Mouse (Mus musculus): Measurements from ENCODE around the gene Prpf19. TPM values are rescaled to one million over a fixed set of nuclear protein-coding genes. Genes with fewer than 3 reads are reported as not detected.

The Prpf19 gene
- polyA plus RNA-seq (2012; ENCODE audit: low replicate concordance): 37.0 and 46.0 TPM in 2 replicates

GRCm38 (mm10) chr19:10895016-10895528, at the start of gene Prpf19:
Gene Prpf19, plus strand, starts transcription at chr19:10895231.

GRCm38 (mm10) chr19:10869886-10870527, 25.0 kb upstream of the Prpf19 start, which contains the start of gene Tmem132a:
Gene Tmem132a, minus strand, starts transcription at chr19:10869940.

GRCm38 (mm10) chr19:10881426-10882154, 13.4 kb upstream of the Prpf19 start, which contains the start of gene Tmem109:
Gene Tmem109, minus strand, starts transcription at chr19:10882001.

GRCm38 (mm10) chr19:10920532-10920931, 25.5 kb downstream of the Prpf19 start, which contains the start of gene Zp1:
Gene Zp1, minus strand, starts transcription at chr19:10920632.

GRCm38 (mm10) chr19:10937110-10937563, 42.1 kb downstream of the Prpf19 start, which contains the start of gene Ptgdr2:
Gene Ptgdr2, plus strand, starts transcription at chr19:10937160.

GRCm38 (mm10) chr19:10949112-10949511, 54.1 kb downstream of the Prpf19 start, which contains the start of gene Ccdc86:
Gene Ccdc86, minus strand, starts transcription at chr19:10949266.

Other genes with a start within 250 kb of the Prpf19 start
- not detected in 2 replicates for gene Pga5, start 217.2 kb upstream of the Prpf19 start, polyA plus RNA-seq (2012; ENCODE audit: low replicate concordance)
- gene Vps37c, start 206.5 kb upstream of the Prpf19 start, polyA plus RNA-seq (2012; ENCODE audit: low replicate concordance): 48.2 and 86.5 TPM in 2 replicates
- 65.3 and 138 TPM in 2 replicates for gene Cd5, start 156.2 kb upstream of the Prpf19 start, polyA plus RNA-seq (2012; ENCODE audit: low replicate concordance)
- 32.4 and 49.5 TPM in 2 replicates for gene Cd6, start 65.2 kb upstream of the Prpf19 start, polyA plus RNA-seq (2012; ENCODE audit: low replicate concordance)
- 35.4 and 37.5 TPM in 2 replicates for gene Slc15a3, start 55.5 kb upstream of the Prpf19 start, polyA plus RNA-seq (2012; ENCODE audit: low replicate concordance)
- gene Tmem132a, start 25.3 kb upstream of the Prpf19 start, polyA plus RNA-seq (2012; ENCODE audit: low replicate concordance): 1.1 and 3.4 TPM in 2 replicates
- 38.3 and 43.0 TPM in 2 replicates for gene Tmem109, start 13.2 kb upstream of the Prpf19 start, polyA plus RNA-seq (2012; ENCODE audit: low replicate concordance)
- gene Zp1, start 25.4 kb downstream of the Prpf19 start, polyA plus RNA-seq (2012; ENCODE audit: low replicate concordance): not detected in 2 replicates
- gene Ptgdr2, start 41.9 kb downstream of the Prpf19 start, polyA plus RNA-seq (2012; ENCODE audit: low replicate concordance): 0.04 and 0.27 TPM in 2 replicates
- gene Ccdc86, start 54.0 kb downstream of the Prpf19 start, polyA plus RNA-seq (2012; ENCODE audit: low replicate concordance): 15.1 and 30.6 TPM in 2 replicates
- gene Ms4a10, start 79.4 kb downstream of the Prpf19 start, polyA plus RNA-seq (2012; ENCODE audit: low replicate concordance): not detected in 2 replicates
- 0.35 TPM in 1 of 2 replicates, not detected in the other for gene Ms4a15, start 98.0 kb downstream of the Prpf19 start, polyA plus RNA-seq (2012; ENCODE audit: low replicate concordance)
- gene Ms4a18, start 122.8 kb downstream of the Prpf19 start, polyA plus RNA-seq (2012; ENCODE audit: low replicate concordance): not detected in 2 replicates
- gene Ms4a8a, start 185.9 kb downstream of the Prpf19 start, polyA plus RNA-seq (2012; ENCODE audit: low replicate concordance): 0.25 and 0.67 TPM in 2 replicates
- not detected in 2 replicates for gene 1700017D01Rik, start 235.6 kb downstream of the Prpf19 start, polyA plus RNA-seq (2012; ENCODE audit: low replicate concordance)

Data from hematopoietic multipotent progenitor cell, adult 10-12 weeks (in vitro differentiated cells).